Mouse (Mus musculus): ENCODE results near the gene Pcp2.

Pcp2 gene

DNA sequence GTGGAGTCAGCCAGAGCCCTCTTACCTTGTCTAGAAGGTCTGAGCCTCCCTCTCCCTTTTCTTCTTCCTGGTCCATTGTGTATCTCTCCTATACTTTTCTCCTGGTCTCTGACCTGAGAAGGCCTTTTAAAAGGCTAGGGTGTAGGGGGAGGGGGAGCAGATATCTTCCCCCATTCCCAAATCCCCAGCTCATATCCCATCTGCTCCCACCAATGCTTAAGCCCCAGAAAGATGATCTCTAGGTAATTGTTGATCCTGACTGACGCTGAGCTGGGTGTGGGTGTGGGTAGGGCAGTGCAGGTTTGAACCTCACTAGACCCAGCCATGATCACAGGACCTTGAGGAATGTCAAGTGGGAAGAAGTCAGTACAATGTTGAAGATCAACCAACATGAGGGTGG, at the start of gene Pcp2:
Gene Pcp2, minus strand, starts transcription at position 101 of the 400 bp plus-strand sequence.
- DNase-seq (ENCODE audit: extremely low read depth, low read depth) = no peak

DNA sequence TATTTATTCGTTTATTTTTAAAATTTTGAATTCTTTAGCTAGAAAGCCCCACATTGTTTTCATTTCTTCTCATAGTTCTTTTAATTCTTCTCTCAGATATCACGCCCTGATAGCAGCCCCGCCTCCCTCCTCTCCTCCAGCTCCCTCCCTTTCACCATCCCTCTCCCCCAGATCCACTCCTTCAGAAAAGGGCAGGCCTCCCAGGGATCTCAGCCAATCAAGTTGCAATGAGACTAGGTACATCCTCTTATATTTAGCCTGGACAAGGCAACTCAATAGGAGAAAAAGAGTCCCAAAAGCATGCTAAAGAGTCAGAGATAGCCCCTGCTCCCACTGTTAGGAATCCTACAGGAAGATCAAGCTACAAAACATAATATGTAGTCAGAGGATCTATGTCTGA, 49.3 kb upstream of the Pcp2 start:
- no peak for DNase-seq (ENCODE audit: extremely low read depth, low read depth)

DNA sequence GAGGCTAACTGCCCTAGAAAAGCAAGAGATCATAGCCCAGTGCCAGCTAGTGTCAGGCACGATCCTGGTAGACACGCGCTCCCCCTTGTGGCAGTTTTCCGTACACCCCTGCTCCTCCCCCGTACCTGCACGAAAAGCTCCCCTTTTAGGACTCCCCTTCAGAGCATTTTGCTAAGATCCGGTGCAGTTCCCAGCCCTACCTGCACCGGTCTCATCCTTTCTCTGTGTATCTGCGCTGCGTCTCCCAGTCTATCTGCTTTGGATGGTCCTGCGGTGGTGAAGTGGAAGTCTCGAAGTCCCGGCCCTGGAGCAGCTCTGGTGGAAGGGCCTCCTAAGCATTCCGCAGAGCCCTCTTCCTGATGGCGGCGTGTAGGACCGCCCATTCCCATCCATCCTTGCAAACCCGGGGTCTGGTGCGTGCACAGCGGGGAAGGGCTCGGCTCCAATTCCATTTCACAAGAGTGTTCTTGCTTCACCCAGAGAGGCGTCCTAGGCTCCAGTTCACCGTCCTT, 46.7 kb upstream of the Pcp2 start, which contains the start of gene Fcor:
Gene Fcor, minus strand, starts transcription at position 383 of the 512 bp plus-strand sequence.
- peak; percentile 51 for DNase-seq (ENCODE audit: extremely low read depth, low read depth)

DNA sequence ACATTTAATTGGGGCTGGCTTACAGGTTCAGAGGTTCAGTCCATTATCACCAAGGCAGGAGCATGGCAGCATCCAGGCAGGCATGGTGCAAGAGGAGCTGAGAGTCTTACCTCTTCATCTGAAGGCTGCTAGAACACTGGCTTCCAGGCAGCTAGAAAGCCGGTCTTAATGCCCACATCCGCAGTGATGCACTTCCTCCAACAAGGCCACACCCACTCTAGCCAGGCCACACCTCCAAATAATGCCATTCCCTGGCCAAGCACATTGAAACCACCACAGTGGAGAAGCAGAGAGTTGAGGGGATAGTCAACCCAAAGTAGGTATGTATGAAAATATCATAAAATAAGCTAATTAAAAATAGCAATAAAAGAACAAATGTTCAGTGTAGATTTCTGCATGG, 45.0 kb upstream of the Pcp2 start:
- no peak for DNase-seq (ENCODE audit: extremely low read depth, low read depth)

DNA sequence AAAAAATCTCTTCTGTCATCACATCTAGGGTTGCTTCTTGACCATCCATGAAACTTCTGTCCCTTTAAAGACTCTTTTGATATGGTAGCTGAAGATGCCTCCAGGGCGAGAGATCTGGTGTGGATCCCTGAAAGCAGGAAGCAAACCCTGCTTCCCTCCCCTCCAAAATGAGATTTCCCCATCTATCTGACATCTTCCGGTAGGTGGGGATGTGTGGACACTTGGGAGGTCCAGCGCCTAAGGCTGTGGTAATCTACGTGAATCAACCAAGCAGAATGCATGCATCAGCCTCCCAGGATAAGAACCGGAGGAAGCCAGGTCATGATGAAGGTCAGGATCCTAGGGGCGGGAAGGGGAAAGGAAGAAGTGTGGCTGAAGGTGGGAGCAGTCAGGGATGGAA, 40.2 kb upstream of the Pcp2 start, which contains the start of gene Mcemp1:
Gene Mcemp1, plus strand, starts transcription at position 248 of the 400 bp plus-strand sequence.
- no peak for DNase-seq (ENCODE audit: extremely low read depth, low read depth)

DNA sequence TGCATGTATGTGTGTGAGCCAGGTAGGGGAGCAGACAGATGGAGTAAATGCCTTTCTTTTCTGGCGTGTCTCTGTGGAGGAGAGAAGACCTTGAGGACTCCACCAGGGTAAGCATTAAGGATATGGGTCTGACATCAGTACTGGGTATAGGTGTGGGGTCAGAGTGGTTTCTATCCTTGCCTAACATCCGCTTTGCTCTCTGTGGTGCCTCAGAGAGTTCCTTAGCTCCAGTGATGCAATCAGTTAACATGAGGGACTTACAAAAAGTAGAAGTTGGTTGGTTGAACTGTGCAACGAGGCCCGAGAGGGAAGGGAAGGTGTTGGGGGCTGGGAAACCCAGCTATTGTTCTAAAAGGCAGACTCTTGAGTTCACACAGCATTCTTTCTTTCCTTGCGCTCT, 39.1 kb upstream of the Pcp2 start:
- no peak for DNase-seq (ENCODE audit: extremely low read depth, low read depth)

DNA sequence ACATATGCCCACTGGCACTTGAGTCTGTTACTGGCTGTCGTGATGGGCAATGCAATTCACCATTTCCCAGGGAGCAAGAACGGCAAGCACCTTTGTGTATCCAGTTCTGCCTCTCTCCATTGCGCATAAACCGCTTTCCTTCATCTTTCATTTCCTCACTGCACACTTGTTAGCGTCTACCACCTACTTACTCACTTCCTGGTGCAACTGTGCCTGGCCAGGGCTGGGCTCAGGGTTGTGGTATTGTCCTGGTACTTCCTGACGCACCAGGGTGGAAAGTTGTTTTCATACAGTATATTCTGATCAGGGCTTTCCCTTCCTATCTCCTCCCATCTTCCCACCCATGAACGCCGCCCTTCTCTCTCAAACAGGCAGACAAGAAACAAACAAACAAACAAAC, 35.5 kb upstream of the Pcp2 start:
- no peak for DNase-seq (ENCODE audit: extremely low read depth, low read depth)

DNA sequence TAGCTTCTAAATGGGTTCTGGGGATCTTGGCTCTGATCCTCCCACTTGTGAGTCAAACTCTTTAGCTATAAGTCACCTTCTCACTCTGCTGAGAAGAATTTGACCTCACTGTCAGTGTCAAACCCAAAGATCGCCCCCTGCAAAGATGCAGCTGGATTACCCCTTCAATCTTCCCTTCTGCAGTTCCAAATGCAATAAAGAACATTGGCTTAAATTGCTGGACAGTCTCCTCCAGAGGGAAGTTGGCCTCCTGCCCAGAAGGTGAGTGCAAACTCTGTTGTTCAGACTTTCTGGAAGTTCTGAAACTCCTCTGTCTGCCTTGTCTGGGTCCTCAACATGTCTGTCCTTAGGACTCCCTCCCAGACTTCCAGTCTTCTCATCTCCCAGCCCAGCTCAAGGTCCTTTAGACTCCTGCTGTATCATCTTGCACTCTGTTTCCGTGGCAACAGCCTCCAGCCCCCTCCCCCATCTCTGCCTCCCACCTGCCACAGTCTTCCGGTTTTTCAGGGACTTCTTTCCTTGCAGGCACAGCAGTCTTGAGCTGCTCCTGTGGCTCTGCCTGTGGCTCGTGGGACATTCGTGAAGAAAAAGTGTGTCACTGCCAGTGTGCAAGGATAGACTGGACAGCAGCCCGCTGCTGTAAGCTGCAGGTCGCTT, 31.5 kb upstream of the Pcp2 start:
- DNase-seq (ENCODE audit: extremely low read depth, low read depth) = no peak

DNA sequence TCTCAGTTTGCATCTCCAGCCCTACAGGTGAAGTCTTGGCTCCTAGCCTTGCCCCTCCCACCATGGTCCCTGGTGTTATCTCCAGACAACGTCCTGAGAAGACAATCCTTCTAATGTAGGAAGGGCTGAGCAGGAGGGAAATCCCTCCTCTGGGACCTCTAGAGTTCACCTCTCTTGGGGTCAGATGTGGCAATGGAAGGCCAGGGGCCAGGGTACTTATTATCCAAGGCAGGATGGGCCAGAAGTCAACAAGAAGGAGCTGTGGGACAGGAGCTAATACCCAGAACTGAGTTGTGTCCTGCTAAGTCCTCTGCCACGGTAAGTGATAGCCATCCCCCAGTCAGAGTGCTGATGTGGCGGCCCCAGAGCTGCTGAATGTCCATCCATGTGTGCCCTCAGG, 30.2 kb upstream of the Pcp2 start, which contains the start of gene Retn:
Gene Retn, plus strand, starts transcription at position 245 of the 400 bp plus-strand sequence.
- no peak for DNase-seq (ENCODE audit: extremely low read depth, low read depth)

DNA sequence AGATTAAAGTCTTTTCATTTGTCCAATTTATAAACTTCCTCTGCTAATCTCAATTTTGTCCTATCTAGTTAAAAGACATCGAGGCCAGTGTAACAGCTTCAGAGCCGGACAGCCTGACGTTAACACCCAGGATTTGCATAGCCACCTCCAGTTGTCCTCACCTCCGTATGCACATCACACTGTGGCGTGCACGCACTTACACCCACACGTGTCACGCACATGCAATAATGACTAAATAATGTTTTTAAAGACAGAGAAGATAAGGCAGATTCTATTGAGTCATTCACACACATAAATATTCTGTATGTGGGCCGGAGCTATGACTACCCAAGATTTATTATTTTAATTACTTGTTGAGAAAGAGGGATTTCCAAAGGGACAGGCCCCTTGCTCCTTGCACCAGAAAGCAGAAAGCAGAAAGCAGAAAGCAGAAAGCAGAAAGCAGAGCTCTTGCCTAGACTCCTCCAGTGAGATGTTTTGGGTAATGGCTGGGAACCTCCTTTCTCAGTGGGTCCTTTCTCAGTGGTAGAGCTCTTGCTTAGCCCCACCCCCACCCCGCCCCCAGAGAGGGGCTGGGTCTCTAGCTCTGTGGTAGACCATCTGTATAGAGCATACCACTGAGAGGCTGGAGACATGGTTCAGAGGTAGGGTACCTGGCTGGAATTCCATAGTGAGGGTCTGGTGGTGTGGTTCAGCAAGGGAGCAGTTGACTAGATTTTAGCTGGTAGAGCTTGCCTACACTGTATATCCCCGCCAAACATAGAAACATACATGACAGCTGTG, 29.6 kb upstream of the Pcp2 start:
- DNase-seq (ENCODE audit: extremely low read depth, low read depth) = no peak

DNA sequence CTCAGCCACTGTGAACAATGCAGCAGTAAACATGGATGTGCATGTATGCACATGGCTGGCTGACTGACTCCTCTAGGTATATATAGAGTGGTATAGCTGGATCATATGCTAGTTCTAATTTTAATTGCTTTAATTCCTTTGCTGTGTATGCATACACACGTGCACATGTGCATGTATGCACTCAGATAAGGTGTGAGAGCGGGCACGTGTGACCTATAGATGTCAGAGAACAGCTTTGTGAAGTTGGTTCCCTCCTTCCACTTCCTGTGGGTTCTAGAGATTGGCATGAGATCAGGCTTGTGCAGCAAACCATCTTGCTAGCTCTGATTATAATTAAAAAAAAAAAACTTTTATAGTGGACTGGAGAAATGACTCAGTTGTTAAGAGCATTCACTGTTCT, 27.5 kb upstream of the Pcp2 start:
- DNase-seq (ENCODE audit: extremely low read depth, low read depth) = no peak

DNA sequence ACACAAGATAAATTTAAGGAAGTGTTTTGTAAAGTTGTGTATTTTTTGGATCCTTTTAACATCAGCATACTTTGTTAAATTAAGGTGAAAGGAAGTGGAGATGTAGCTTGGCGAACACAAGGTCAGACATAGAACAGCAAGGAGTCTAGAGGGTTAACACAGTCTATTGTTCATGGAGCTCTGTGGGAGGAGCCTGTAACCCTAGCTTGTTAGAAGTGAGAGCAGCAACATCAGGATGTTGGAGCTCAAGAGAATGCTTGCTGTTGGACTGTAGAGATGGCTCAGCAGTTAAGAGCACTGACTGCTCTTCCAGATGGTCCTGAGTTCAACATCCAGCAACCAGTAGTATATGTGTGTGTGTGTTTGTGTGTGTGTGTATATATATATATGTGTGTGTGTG, 23.6 kb upstream of the Pcp2 start:
- DNase-seq (ENCODE audit: extremely low read depth, low read depth) = no peak

DNA sequence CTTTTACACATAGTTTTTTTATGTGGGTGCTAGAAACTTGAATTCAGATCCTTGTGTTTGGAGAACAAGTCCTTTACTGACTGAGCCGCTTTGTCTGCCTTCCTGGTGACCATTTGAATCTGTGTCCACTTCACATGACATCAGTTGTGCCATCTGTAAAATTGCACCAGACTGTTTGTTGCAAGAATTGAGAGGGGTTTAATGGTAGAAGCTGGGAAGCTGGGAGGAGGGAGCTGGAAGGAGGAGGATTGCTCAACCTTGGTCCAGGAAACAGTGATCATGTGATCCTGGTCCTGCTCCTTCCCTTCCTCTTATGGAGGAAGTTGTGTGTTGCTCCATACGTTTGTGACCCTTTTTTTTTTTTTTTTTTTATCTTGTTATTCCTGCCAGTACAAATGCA, 22.9 kb upstream of the Pcp2 start:
- no peak for DNase-seq (ENCODE audit: extremely low read depth, low read depth)

DNA sequence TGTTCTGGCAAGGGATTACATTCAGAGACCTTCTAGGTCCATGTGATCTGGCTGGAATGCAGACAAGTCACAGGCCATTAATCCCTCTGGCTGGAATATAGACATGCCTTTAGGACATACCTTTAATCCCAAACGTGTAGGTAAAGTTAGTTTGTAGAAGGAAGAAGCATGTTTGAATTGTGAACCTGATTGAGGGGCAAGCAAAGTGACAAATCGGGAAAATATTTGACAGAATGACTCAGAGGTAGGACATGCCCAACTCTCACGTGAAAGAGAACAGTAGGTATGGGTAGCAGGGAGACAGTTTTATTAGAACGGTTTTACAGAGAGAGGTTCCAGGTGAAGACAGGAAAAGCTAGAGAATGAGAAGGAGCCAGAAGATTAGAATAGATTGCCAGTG, 22.2 kb upstream of the Pcp2 start:
- DNase-seq (ENCODE audit: extremely low read depth, low read depth) = no peak

DNA sequence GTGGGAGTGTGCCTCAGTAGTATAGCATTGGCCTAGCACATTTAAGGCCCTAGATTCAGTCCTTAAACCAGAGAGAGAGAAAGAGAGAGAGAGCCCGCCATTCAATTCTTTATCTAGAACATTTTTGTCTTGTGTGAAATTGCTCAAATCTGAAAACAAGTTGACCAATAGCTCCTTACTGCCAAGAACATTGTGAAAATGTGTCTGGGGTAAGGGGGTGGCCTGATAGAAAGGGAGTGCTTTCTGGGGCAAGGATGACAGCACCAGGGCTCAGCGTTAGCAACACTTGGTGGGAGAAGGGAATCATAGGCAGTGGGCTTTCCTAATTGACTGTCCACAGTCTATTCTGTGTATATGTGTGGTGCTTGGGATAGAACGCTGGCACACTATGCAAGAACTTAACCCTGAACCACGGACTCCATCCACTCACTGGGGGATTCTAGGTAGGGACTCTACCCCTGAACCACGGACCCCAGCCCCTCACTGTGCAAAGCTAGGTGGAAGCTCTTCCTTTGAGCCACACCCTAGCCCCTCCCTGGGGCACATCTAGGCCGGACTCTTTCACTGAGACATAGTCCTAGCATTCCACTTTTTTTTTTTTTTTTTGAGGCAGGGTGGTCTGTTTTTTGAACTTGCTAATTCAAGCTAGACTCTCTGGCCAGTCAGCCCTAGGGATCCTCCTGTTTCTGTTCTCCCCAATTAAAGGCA, 21.6 kb upstream of the Pcp2 start:
- DNase-seq (ENCODE audit: extremely low read depth, low read depth) = no peak

DNA sequence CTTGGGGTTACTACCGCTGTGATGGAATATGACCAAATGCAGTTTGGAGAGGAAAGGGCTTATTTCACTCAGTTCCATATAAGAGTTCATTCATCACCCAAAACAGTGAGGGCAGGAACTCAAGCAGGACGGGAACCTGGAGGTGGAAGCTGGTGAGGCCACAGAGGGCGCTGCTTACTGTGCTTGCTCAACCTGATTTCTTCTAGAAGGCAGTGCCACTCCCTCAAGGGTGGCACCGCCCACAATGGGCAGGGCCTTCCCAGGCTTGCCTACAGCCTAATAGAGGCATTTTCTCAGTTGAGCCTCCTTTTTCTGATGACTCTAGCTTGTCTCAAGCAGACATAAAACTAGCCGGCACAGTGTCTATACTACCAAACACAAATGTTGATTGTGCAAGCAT, 20.5 kb upstream of the Pcp2 start:
- peak; percentile 44 for DNase-seq (ENCODE audit: extremely low read depth, low read depth)

DNA sequence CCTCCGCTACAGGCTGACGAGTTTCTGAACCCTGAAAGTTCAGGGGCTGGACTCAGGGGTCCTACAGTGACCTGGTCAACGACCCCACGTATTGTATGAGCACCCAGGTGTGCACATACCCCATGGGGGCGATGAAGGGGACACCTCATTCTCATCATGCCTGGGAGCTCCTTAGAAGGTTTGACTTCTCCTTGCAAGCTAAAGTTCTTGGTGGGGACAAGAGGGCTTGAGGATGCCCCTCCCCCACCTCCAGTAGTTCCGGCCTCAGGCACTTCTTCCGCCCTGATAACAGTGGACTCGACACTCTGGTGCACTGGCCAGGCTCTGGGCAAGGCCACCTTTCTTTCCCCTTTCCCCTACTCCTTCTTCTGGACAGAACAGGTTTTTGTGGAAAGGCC, 6.1 kb upstream of the Pcp2 start:
- no peak for DNase-seq (ENCODE audit: extremely low read depth, low read depth)

DNA sequence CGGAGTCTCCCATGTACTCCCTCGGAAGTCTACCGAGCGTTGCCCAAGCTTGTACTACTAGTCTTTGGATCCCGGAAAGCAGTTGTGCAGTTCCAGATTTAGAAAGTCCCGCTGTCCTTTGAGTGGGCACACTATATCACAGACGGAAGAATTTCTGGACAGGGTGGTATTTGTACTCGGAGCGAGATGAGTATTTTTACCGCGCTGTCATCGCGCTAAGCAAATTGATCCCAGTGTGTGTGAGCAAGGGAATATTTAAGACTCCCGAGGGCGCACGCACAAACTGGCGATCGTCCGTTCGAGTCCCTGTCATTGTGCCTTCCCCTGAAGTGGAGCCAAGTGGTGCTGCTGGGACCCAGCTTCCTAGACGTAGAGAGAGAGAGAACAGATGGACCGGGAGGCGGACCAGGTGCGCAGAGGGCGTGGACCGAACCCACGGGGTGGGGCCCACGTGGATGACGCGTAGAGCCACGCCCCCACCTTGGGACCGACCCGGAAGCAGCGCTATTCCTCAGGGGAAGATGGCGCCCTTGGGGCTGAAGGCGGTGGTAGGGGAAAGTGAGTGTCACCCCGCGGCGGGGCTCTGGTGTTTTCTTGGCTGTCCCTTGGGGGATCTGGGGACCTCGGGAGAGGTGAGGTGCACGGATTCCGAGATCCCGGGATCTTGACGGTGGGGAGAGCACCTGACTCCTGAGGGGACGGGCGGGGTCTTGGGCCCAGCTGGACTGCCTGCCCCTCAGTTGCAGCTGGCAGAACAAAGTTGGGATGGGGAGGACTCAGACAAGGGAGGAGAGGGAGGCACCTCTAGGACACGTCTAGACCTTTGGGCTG, 5.5 kb upstream of the Pcp2 start, which contains the start of gene Stxbp2:
Gene Stxbp2, plus strand, starts transcription at position 309 of the 831 bp plus-strand sequence.
- DNase-seq (ENCODE audit: extremely low read depth, low read depth) = no peak

DNA sequence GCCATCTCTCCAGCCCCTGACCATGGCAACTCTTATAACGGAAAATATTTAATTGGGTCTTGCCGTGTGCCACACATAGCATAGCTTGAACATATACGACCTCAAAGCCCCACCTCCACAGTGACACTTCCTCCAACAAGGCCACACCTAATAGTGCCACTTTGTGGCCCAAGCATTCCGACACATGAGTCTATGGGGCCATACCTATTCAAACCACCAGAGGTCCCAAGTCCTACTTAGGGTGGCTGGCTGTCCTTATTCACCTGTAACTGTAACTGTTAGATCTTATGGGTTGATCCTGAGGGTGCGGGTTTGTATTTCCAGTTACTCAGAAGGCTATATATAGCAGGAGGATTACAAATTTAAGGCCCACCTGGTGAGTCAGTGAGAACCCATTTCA, 2.7 kb upstream of the Pcp2 start:
- no peak for DNase-seq (ENCODE audit: extremely low read depth, low read depth)

DNA sequence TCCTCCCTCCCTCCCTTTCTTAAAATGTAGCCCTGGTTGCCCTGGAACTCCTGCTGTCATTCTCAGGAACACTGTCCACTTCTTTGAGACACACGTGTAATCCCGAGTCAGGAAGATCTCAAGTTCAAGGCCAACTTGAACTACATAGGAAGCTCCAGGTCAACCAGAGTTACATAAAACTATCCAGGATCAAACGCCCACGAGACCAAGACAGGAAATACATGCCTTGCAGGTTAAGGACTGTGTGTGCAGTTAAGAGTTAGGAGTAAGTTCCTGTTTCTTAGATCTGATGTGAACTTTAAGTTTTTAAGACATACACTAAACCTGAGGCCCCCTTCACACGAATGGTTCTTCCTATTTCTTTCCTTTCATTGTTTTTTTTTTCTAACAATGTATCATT, 1.6 kb upstream of the Pcp2 start:
- DNase-seq (ENCODE audit: extremely low read depth, low read depth) = peak; percentile 79

DNA sequence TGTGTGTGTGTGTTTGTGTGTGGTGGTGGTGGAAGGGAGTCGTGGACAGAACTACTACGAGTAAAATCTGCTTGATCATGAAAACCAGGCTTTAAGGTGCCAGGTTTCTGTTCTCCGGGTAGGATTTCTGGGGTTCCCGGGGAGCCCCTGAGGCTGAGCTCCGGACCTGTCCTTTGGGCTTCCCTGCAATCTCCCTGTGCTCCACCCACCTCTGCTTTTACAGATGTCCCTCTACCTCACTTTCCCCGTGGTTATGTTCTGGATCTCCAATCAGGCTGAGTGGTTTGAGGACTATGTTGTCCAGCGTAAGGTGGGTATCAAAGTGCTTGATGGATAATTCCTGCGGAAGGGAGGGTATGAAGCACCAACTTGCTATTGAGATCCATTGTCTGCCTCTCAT, 3.2 kb downstream of the Pcp2 start:
- no peak for DNase-seq (ENCODE audit: extremely low read depth, low read depth)
